Mouse (Mus musculus) stomach, embryonic 15.5 days (tissue): Measurements from ENCODE around the gene Uimc1. TPM values are rescaled to one million over a fixed set of nuclear protein-coding genes. Genes with fewer than 3 reads are reported as not detected.
A peak's percentile ranks its signal among the peaks of the same experiment; 100 is the strongest.
"Not testable (repeated sequence)": the region's sequence is repeated elsewhere in the genome, so short reads cannot be mapped to it uniquely, and the experiment has no call there.

ENCODE experiments used
- ATAC-seq: fragments of 200-750 bp; cut with Nextera tagmentation; 2 replicates; pipeline ENCODE4 v1.8.0; 2017; ENCODE audit warnings: low read depth, moderate number of reproducible peaks, moderate TSS enrichment; ENCODE audit not compliant: insufficient read depth, low FRiP score
- H3K27ac ChIP-seq: fragments of 300-500 bp; sonication (generic); 2 replicates; pipeline ENCODE4 v1.5.1; 2015; ENCODE audit warnings: mild to moderate bottlenecking, inconsistent platforms
- H3K27me3 ChIP-seq: fragments of 300-500 bp; sonication (generic); replicated peaks from 2 replicates; pipeline ENCODE4 v1.6.1; 2015; ENCODE audit warnings: inconsistent platforms
- H3K36me3 ChIP-seq: fragments of 300-500 bp; sonication (generic); 2 replicates; pipeline ENCODE4 v1.6.1; 2015; ENCODE audit warnings: inconsistent platforms
- H3K4me1 ChIP-seq: fragments of 300-500 bp; sonication (generic); 2 replicates; pipeline ENCODE4 v1.6.1; 2015; ENCODE audit warnings: inconsistent platforms
- H3K4me2 ChIP-seq: fragments of 300-500 bp; sonication (generic); 2 replicates; pipeline ENCODE4 v1.6.1; 2015; ENCODE audit warnings: mild to moderate bottlenecking, inconsistent platforms
- H3K4me3 ChIP-seq: fragments of 300-500 bp; sonication (generic); replicated peaks from 2 replicates; pipeline ENCODE4 v1.5.1; 2015; ENCODE audit warnings: inconsistent platforms
- H3K9ac ChIP-seq: fragments of 300-500 bp; sonication (generic); 2 replicates; pipeline ENCODE4 v1.6.1; 2015; ENCODE audit warnings: inconsistent platforms
- H3K9me3 ChIP-seq: fragments of 300-500 bp; sonication (generic); 2 replicates; pipeline ENCODE4 v1.6.1; 2016; ENCODE audit warnings: inconsistent platforms
- WGBS: fragments of 180-500 bp; shearing (Covaris S2); methylation state at CpG from one replicate; pipeline ENCODE4 v1.1.7; 2015; 5-methylcytosine and 5-hydroxymethylcytosine counted together
- polyA plus RNA-seq: library from polyadenylated mRNA; unstranded; fragments of >200 nt; fragmentation: Nextera tagmentation; extraction: Ambion mirVana; gene quantifications from 2 replicates; pipeline ENCODE4 v1.2.1, GENCODE M21; 2015

Uimc1 gene
- polyA plus RNA-seq, 1 experiment from 2014 or later, result 29.4 TPM

DNA sequence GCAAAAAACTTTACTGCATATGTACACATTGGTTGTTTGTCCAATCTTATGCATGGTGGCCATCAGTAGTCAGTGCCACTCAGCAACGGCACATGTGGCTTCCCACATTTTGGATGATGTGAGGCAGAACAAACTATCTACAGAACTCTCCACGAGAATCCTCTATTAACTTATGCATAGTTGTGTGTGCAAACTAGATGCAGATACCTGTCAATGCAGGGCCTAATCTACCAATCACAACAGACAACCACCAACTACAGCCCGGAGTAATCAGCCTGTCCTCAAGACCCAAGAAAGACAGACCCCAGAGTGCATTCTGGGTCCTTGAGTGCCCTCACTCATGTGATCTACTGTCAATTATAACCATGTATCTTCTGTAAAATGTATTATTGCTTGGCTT is 2.3 kb upstream of the Uimc1 start:
- Histone ChIP-seq H3K9me3 (no peaks in the 10 kb centered on the region), H3K4me2 (no peak overlapping the region), H3K36me3 (no peaks in the 10 kb centered on the region), H3K9ac (no peak overlapping the region), H3K4me1 (peaks cover 6% of the 10 kb centered on the region), H3K27me3 (no peaks in the 10 kb centered on the region), H3K27ac (no peak overlapping the region), H3K4me3 (no peak overlapping the region)
- ATAC-seq, result no peak
- 94% methylated on average over 3 of the region's 3 CpGs for WGBS

DNA sequence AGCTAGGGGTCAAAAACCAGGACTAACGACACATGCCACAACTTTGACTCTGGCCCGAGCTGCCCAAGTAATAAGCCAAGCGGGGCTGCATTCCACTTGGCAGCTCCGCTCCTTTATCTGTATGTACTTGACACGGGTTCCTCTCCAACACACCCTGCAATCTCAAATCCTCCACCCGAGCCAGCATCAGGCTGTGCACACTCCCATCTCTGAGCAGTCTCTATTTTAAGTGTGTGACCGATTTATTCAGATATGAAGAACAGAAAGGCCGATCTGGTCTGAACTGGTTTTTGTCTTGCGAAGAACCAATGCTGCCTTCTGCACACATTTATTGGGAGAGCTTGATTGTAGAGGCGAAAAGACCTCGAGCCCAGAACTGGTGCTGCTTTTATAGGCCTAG is 1.5 kb upstream of the Uimc1 start:
- 92% methylated on average over 11 of the region's 11 CpGs for WGBS
- no peaks in the 10 kb centered on the region for H3K36me3 ChIP-seq
- H3K4me1 ChIP-seq, result peaks cover 6% of the 10 kb centered on the region
- no peak for ATAC-seq
- H3K27me3 ChIP-seq, result no peaks in the 10 kb centered on the region
- H3K4me2 ChIP-seq, result no peak overlapping the region
- no peak overlapping the region for H3K4me3 ChIP-seq
- no peaks in the 10 kb centered on the region for H3K9me3 ChIP-seq
- no peak overlapping the region for H3K9ac ChIP-seq
- H3K27ac ChIP-seq, result no peak overlapping the region

DNA sequence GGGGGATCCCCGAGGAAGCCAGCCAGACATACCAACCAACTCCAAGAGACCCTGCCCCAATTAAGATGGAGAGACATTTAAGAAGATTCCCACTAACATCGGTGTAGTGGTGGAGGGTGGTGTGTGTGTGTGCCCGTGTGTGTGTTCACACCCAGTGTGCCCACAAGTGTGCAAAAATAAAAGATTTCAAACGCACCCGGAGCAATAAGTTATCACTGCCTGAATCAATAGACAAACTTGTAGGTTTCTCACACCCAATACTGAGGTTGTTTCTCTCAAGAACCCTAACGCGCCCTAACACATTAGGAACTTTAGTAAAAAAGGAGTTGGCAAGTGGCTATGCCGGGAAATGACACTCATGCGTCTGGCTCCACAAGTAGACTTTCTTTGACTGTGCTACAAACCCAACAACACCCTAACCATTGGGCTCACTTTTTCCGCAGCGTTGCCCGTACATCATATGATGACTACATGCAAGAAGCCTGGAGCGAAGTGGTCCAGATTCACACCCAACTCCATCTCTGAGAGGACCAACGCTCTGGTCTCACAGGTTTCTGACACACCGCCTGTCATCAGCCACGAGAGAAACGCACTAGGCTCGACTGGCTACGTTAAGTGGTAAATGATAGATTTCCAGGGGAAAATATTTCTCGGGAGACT is 904 bp downstream of the Uimc1 start:
- peak overlapping the region; percentile 93 for H3K27ac ChIP-seq
- H3K27me3 ChIP-seq, result no peaks in the 10 kb centered on the region
- H3K9ac ChIP-seq, result peak overlapping the region; percentile 89
- H3K4me2 ChIP-seq, result peak overlapping the region; percentile 70
- H3K4me1 ChIP-seq, result no peaks in the 10 kb centered on the region; the same call in 1 of the 2 replicates
- ATAC-seq, result no peak
- peak overlapping the region; percentile 90 for H3K4me3 ChIP-seq
- no peaks in the 10 kb centered on the region for H3K36me3 ChIP-seq
- 26% methylated on average over 20 of the region's 20 CpGs for WGBS
- no peaks in the 10 kb centered on the region for H3K9me3 ChIP-seq

- not testable (repeated sequence) for H3K4me2 ChIP-seq, H3K36me3 ChIP-seq, H3K9me3 ChIP-seq, H3K27ac ChIP-seq, H3K4me3 ChIP-seq, ATAC-seq, H3K27me3 ChIP-seq, H3K4me1 ChIP-seq, H3K9ac ChIP-seq
- 86% methylated on average over 3 of the region's 3 CpGs for WGBS
These were observed 2.3 kb downstream of the Uimc1 start for GRCm38 (mm10) chr13:55097841-55098240.

GRCm38 (mm10) chr13:55092588-55092987 is 7.5 kb downstream of the Uimc1 start:
- Histone ChIP-seq H3K36me3 (peaks cover 5% of the 10 kb centered on the region; the same call in 1 of the 2 replicates), H3K4me3 (no peak overlapping the region), H3K9ac (no peak overlapping the region), H3K27ac (no peak overlapping the region), H3K27me3 (no peaks in the 10 kb centered on the region), H3K9me3 (no peaks in the 10 kb centered on the region), H3K4me2 (no peak overlapping the region), H3K4me1 (no peaks in the 10 kb centered on the region)
- WGBS, result 69% methylated on average over 4 of the region's 4 CpGs
- no peak for ATAC-seq

- H3K9me3 ChIP-seq, result no peaks in the 10 kb centered on the region
- H3K4me2 ChIP-seq, result no peak overlapping the region
- H3K27me3 ChIP-seq, result no peaks in the 10 kb centered on the region
- no peak overlapping the region for H3K27ac ChIP-seq
- peaks cover 7% of the 10 kb centered on the region for H3K36me3 ChIP-seq
- no peak overlapping the region for H3K9ac ChIP-seq
- 64% methylated on average over 5 of the region's 5 CpGs for WGBS
- H3K4me1 ChIP-seq, result no peaks in the 10 kb centered on the region
- ATAC-seq, result no peak
- H3K4me3 ChIP-seq, result no peak overlapping the region
These were observed 24.5 kb downstream of the Uimc1 start for GRCm38 (mm10) chr13:55075597-55075996.

- no peak overlapping the region for H3K9ac ChIP-seq
- 5% methylated on average over 3 of the region's 3 CpGs for WGBS
- no peaks in the 10 kb centered on the region for H3K4me1 ChIP-seq
- H3K4me2 ChIP-seq, result no peak overlapping the region
- H3K27me3 ChIP-seq, result no peaks in the 10 kb centered on the region
- H3K4me3 ChIP-seq, result no peak overlapping the region
- no peaks in the 10 kb centered on the region for H3K9me3 ChIP-seq
- H3K27ac ChIP-seq, result no peak overlapping the region
- ATAC-seq, result no peak
- H3K36me3 ChIP-seq, result peaks cover 7% of the 10 kb centered on the region
These were observed 28.8 kb downstream of the Uimc1 start for GRCm38 (mm10) chr13:55071322-55071721.

DNA sequence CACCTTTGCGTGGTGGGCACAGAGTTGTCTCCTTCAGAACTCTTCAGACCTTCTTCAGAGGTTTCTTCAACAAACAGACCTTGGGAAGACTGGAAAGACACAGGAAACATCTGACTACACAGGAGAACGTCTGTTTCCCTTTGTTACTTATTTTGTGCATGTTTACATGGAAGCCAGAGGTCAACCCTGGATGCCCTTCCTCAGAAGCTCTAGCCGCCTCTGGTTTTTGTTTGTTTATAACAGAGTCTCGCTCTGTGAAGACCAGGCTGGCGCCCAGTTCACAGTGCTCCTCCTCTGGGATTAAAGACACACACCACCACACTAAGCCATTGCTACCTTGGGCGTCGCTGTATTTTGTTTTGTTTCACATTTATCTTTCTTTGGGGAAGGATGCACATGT is 30.4 kb downstream of the Uimc1 start:
- Histone ChIP-seq H3K36me3 (0 out of 2 replicates have a peak, but pooled peaks cover 2% of the 10 kb centered on the region), H3K4me3 (no peak overlapping the region), H3K4me2 (no peak overlapping the region), H3K9ac (no peak overlapping the region), H3K27ac (no peak overlapping the region), H3K4me1 (no peaks in the 10 kb centered on the region), H3K9me3 (no peaks in the 10 kb centered on the region), H3K27me3 (no peaks in the 10 kb centered on the region)
- ATAC-seq, result no peak
- 50% methylated on average over 7 of the region's 7 CpGs for WGBS

DNA sequence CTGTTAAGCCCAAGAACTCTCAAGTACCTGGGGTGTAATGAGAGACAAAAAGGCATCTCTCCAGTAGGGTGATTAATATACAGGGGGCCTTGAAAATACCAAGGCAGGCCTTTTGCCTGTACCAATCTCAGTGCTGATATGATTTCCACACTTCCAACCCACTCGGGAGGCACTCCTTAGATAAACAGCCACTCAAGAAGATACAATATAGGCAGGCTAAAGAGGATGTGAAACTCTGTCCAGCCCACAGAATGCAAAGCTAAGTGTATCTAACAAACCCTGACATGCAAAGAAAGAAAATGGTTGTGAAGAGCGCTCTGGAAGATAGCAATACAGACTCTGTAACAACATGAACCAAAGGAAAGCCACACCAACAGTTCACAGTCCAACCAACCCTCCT is 36.8 kb downstream of the Uimc1 start:
- H3K4me2 ChIP-seq, result no peak overlapping the region
- ATAC-seq, result no peak
- no peaks in the 10 kb centered on the region for H3K9me3 ChIP-seq

DNA sequence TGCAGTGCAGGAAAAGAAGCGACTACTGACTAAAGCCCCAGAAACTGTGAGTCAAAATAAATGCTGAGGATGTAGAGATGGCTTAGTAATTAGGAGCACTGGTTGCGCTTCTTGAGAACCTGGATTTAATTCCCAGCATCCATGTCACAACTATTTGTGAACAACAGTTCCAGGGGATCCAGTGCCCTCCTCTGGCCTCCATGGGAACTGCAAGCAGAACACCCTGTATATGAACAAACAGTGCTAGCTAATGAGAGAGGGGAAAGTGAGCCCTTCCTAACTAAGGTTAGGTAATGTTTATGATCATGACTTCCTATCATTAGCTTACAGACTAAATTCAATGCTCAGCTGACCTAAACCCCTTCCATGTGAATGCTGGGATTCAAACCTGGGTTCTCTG is 42.1 kb downstream of the Uimc1 start:
- ATAC-seq, result no peak
- WGBS, result 92% methylated on average over 2 of the region's 2 CpGs

More for the DNA sequence above, 36.8 kb downstream of the Uimc1 start:
- no peaks in the 10 kb centered on the region for H3K4me1 ChIP-seq
- H3K27me3 ChIP-seq, result no peaks in the 10 kb centered on the region
- 0 out of 2 replicates have a peak, but pooled peaks cover 2% of the 10 kb centered on the region for H3K36me3 ChIP-seq
- no peak overlapping the region for H3K27ac ChIP-seq
- no peak overlapping the region for H3K4me3 ChIP-seq
- 76% methylated on average over 2 of the region's 2 CpGs for WGBS
- no peak overlapping the region for H3K9ac ChIP-seq

DNA sequence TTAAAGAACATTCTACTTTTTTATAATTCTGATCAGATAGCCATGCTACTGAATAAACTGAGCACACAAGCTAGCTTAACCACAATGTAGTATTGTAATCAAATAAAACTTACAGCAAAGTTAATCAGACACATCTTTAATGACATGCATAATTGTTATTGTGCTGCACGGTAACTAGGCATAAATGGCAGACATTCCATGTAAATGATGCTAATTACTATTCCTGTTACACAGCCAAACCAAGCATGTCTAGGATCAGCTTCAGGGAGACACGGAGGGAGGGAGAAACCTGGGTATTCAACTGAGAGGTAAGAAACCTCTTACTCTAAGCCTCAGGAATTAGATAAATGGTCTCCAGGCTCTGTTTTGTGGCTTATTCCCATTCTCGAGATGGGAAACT is 52.4 kb downstream of the Uimc1 start:
- Histone ChIP-seq H3K4me2 (no peak overlapping the region), H3K4me1 (no peaks in the 10 kb centered on the region), H3K9me3 (no peaks in the 10 kb centered on the region), H3K9ac (no peak overlapping the region), H3K4me3 (no peak overlapping the region), H3K27ac (no peak overlapping the region), H3K36me3 (0 out of 2 replicates have a peak, but pooled peaks cover 5% of the 10 kb centered on the region), H3K27me3 (no peaks in the 10 kb centered on the region)
- ATAC-seq, result no peak
- 87% methylated on average over 3 of the region's 3 CpGs for WGBS

More for the DNA sequence above, 42.1 kb downstream of the Uimc1 start:
- Histone ChIP-seq H3K36me3 (peaks cover 3% of the 10 kb centered on the region; the same call in 1 of the 2 replicates), H3K27me3 (no peaks in the 10 kb centered on the region), H3K4me1 (no peaks in the 10 kb centered on the region), H3K27ac (no peak overlapping the region), H3K4me2 (no peak overlapping the region), H3K9ac (no peak overlapping the region), H3K4me3 (no peak overlapping the region), H3K9me3 (no peaks in the 10 kb centered on the region)

GRCm38 (mm10) chr13:55040016-55040415 is 60.1 kb downstream of the Uimc1 start:
- no peaks in the 10 kb centered on the region for H3K4me1 ChIP-seq
- no peak overlapping the region for H3K9ac ChIP-seq
- ATAC-seq, result no peak
- H3K9me3 ChIP-seq, result no peaks in the 10 kb centered on the region
- no peak overlapping the region for H3K4me3 ChIP-seq
- H3K4me2 ChIP-seq, result no peak overlapping the region
- no peaks in the 10 kb centered on the region for H3K27me3 ChIP-seq
- H3K36me3 ChIP-seq, result peaks cover 8% of the 10 kb centered on the region; the same call in 1 of the 2 replicates
- H3K27ac ChIP-seq, result no peak overlapping the region
- WGBS, result 90% methylated on average over 2 of the region's 2 CpGs

DNA sequence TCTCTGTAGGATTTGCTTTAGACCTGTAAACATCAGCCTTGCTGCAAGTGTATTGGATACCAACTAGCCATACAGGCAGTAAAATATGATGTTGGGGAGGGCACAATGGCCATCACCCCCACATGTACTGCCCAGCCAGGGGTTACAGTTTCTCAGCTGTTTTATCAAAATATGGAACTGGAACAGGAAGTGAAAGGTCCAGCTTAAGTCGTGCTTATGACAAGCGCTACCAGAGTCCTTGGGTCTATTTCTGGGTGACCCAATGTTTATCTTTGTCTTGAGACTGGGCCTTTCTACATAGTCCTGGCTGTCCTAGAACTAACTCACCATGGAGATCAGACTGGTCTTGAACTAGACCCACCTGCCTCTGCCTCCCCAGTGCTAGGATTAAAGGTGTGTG is 75.9 kb downstream of the Uimc1 start:
- Histone ChIP-seq H3K9me3 (no peaks in the 10 kb centered on the region), H3K4me2 (no peak overlapping the region), H3K27ac (no peak overlapping the region), H3K36me3 (peaks cover 4% of the 10 kb centered on the region; the same call in 1 of the 2 replicates), H3K9ac (no peak overlapping the region), H3K4me1 (no peaks in the 10 kb centered on the region), H3K27me3 (no peaks in the 10 kb centered on the region), H3K4me3 (no peak overlapping the region)
- no peak for ATAC-seq
- 81% methylated on average over 2 of the region's 2 CpGs for WGBS
